Mouse (Mus musculus) kidney, adult 9 months (tissue): Measurements from ENCODE around the gene Sdf2l1.
"Not testable (repeated sequence)": the region's sequence is repeated elsewhere in the genome, so short reads cannot be mapped to it uniquely, and the experiment has no call there.

ENCODE experiments used
- DNase-seq: peaks from one replicate; pipeline ENCODE4 v3.0.0; 2022

The Sdf2l1 gene

GRCm38 (mm10) chr16:17132089-17132905 is at the start of gene Sdf2l1:
Gene Sdf2l1, minus strand, starts transcription at chr16:17132383.
- DNase-seq: peak; percentile 98

- peak; percentile 17 for DNase-seq
These were observed 49.2 kb upstream of the Sdf2l1 start for GRCm38 (mm10) chr16:17181382-17181781.

- DNase-seq: no peak
These were observed 47.5 kb upstream of the Sdf2l1 start for GRCm38 (mm10) chr16:17179706-17180105.

- DNase-seq: no peak
These were observed 45.5 kb upstream of the Sdf2l1 start for GRCm38 (mm10) chr16:17177623-17178170.

GRCm38 (mm10) chr16:17175765-17176164 is 43.6 kb upstream of the Sdf2l1 start:
- DNase-seq: no peak

- no peak for DNase-seq
These were observed 35.9 kb upstream of the Sdf2l1 start for GRCm38 (mm10) chr16:17168049-17168448.

GRCm38 (mm10) chr16:17167179-17167578 is 35.0 kb upstream of the Sdf2l1 start:
- DNase-seq: peak; percentile 33

- DNase-seq: not testable (repeated sequence)
These were observed 33.3 kb upstream of the Sdf2l1 start for GRCm38 (mm10) chr16:17165478-17165877.

GRCm38 (mm10) chr16:17154346-17154745 is 22.2 kb upstream of the Sdf2l1 start:
- peak; percentile 21 for DNase-seq

- no peak for DNase-seq
These were observed 19.7 kb upstream of the Sdf2l1 start for GRCm38 (mm10) chr16:17151874-17152273.

- peak; percentile 72 for DNase-seq
These were observed 18.5 kb upstream of the Sdf2l1 start for GRCm38 (mm10) chr16:17150520-17151258.

- DNase-seq: no peak
These were observed 15.9 kb upstream of the Sdf2l1 start for GRCm38 (mm10) chr16:17148084-17148483.

GRCm38 (mm10) chr16:17147391-17147929 is 15.3 kb upstream of the Sdf2l1 start:
- peak; percentile 14 for DNase-seq

- peak; percentile 70 for DNase-seq
These were observed 14.6 kb upstream of the Sdf2l1 start, which contains the start of gene Ccdc116 for GRCm38 (mm10) chr16:17146772-17147235. Gene Ccdc116, minus strand, starts transcription at chr16:17147229.

- no peak for DNase-seq
These were observed 12.2 kb upstream of the Sdf2l1 start, which contains the start of gene Ydjc for GRCm38 (mm10) chr16:17144339-17144738. Gene Ydjc, plus strand, starts transcription at chr16:17144621.

- DNase-seq: no peak
These were observed 5.2 kb upstream of the Sdf2l1 start for GRCm38 (mm10) chr16:17137355-17137754.

GRCm38 (mm10) chr16:17132906-17133200 is 670 bp upstream of the Sdf2l1 start:
- DNase-seq: no peak

- no peak for DNase-seq
These were observed 743 bp downstream of the Sdf2l1 start for GRCm38 (mm10) chr16:17131191-17132088.

- DNase-seq: peak; percentile 66
These were observed 4.9 kb downstream of the Sdf2l1 start for GRCm38 (mm10) chr16:17127292-17127691.

- peak; percentile 66 for DNase-seq
These were observed 7.2 kb downstream of the Sdf2l1 start, which contains the start of gene 2610318N02Rik for GRCm38 (mm10) chr16:17124871-17125520. Gene 2610318N02Rik, minus strand, starts transcription at chr16:17125167.

- DNase-seq: no peak
These were observed 7.9 kb downstream of the Sdf2l1 start for GRCm38 (mm10) chr16:17124119-17124870.
